Mouse (Mus musculus): ENCODE data around the gene Pou4f1. TPM values are rescaled to one million over a fixed set of nuclear protein-coding genes. Genes with fewer than 3 reads are reported as not detected.
"Not testable (repeated sequence)": the region's sequence is repeated elsewhere in the genome, so short reads cannot be mapped to it uniquely, and the experiment has no call there.

Gene Pou4f1
- under 1 TPM in 3 of 26 experiments, not detected in 23; 0.13 to 0.31 (median 0.16) TPM for total RNA-seq (2018; cell fraction: chromatin; rRNA removed)
- total RNA-seq (2018; cell fraction: cytosol; rRNA removed) = under 1 TPM in 2 of 26 experiments, not detected in 24; 0.07 to 0.17 TPM
- under 1 TPM in 1 of 26 experiments, not detected in 25; 0.20 TPM for total RNA-seq (2018; cell fraction: nucleus; rRNA removed)
- polyA plus RNA-seq (2018) = not detected in 3 replicates

GRCm38 (mm10) chr14:104467966-104468622 is at the start of gene Pou4f1:
Gene Pou4f1 (minus strand): TSS chr14:104467999.
- Histone ChIP-seq H3K79me2 (ENCODE audit: inconsistent target) (no peaks in the 10 kb centered on the region), H3K36me3 (ENCODE audit: inconsistent target) (no peaks in the 10 kb centered on the region), H3K4me3 (ENCODE audit: inconsistent target) (no peak within 1 kb of the TSS), H3K27ac (no peak within 1 kb of the TSS)
- WGBS (ENCODE audit: missing documents) = 2% methylated on average over 52 of the region's 62 CpGs

GRCm38 (mm10) chr14:104511664-104512063 is 43.9 kb upstream of the Pou4f1 start:
- 88% methylated on average over 1 of the region's 1 CpGs for WGBS (ENCODE audit: missing documents)
- H3K79me2 ChIP-seq (ENCODE audit: inconsistent target) = peaks cover 59% of the 10 kb centered on the region
- H3K4me3 ChIP-seq (ENCODE audit: inconsistent target) = no peak overlapping the region
- no peak overlapping the region for H3K27ac ChIP-seq
- no peaks in the 10 kb centered on the region; the same call in 1 of the 2 replicates for H3K36me3 ChIP-seq (ENCODE audit: inconsistent target)

GRCm38 (mm10) chr14:104502761-104503160 is 35.0 kb upstream of the Pou4f1 start:
- WGBS (ENCODE audit: missing documents) = 95% methylated on average over 3 of the region's 3 CpGs
- H3K36me3 ChIP-seq (ENCODE audit: inconsistent target) = peaks cover 17% of the 10 kb centered on the region; the same call in 1 of the 2 replicates
- H3K27ac ChIP-seq; H3K79me2 ChIP-seq (ENCODE audit: inconsistent target); H3K4me3 ChIP-seq (ENCODE audit: inconsistent target): not testable (repeated sequence)

- H3K4me3 ChIP-seq (ENCODE audit: inconsistent target) = no peak overlapping the region
- no peak overlapping the region for H3K27ac ChIP-seq
- WGBS (ENCODE audit: missing documents) = 95% methylated on average over 8 of the region's 8 CpGs
- H3K79me2 ChIP-seq (ENCODE audit: inconsistent target) = no peaks in the 10 kb centered on the region
- H3K36me3 ChIP-seq (ENCODE audit: inconsistent target) = peaks cover 7% of the 10 kb centered on the region; the same call in 1 of the 2 replicates
These were observed 12.0 kb upstream of the Pou4f1 start for GRCm38 (mm10) chr14:104479751-104480150.

- H3K27ac ChIP-seq = no peak overlapping the region
- no peaks in the 10 kb centered on the region for H3K79me2 ChIP-seq (ENCODE audit: inconsistent target)
- 96% methylated on average over 5 of the region's 5 CpGs for WGBS (ENCODE audit: missing documents)
- H3K36me3 ChIP-seq (ENCODE audit: inconsistent target) = peaks cover 7% of the 10 kb centered on the region; the same call in 1 of the 2 replicates
- no peak overlapping the region for H3K4me3 ChIP-seq (ENCODE audit: inconsistent target)
These were observed 10.8 kb upstream of the Pou4f1 start for GRCm38 (mm10) chr14:104478593-104478992.

GRCm38 (mm10) chr14:104477616-104478015 is 9.8 kb upstream of the Pou4f1 start:
- WGBS (ENCODE audit: missing documents) = 95% methylated on average over 8 of the region's 8 CpGs
- H3K36me3 ChIP-seq (ENCODE audit: inconsistent target) = peaks cover 7% of the 10 kb centered on the region; the same call in 1 of the 2 replicates
- no peaks in the 10 kb centered on the region for H3K79me2 ChIP-seq (ENCODE audit: inconsistent target)
- no peak overlapping the region for H3K27ac ChIP-seq
- no peak overlapping the region for H3K4me3 ChIP-seq (ENCODE audit: inconsistent target)

- 100% methylated on average over 1 of the region's 1 CpGs for WGBS (ENCODE audit: missing documents)
- Histone ChIP-seq H3K4me3 (ENCODE audit: inconsistent target) (no peak overlapping the region), H3K79me2 (ENCODE audit: inconsistent target) (no peaks in the 10 kb centered on the region)
These were observed 7.6 kb upstream of the Pou4f1 start for GRCm38 (mm10) chr14:104475438-104475837.

GRCm38 (mm10) chr14:104468623-104468970 is 798 bp upstream of the Pou4f1 start:
- no peak overlapping the region for H3K4me3 ChIP-seq (ENCODE audit: inconsistent target)
- H3K27ac ChIP-seq = no peak overlapping the region
- no peaks in the 10 kb centered on the region for H3K79me2 ChIP-seq (ENCODE audit: inconsistent target)
- no peaks in the 10 kb centered on the region for H3K36me3 ChIP-seq (ENCODE audit: inconsistent target)
- 10% methylated on average over 6 of the region's 6 CpGs for WGBS (ENCODE audit: missing documents)

More at GRCm38 (mm10) chr14:104475438-104475837, 7.6 kb upstream of the Pou4f1 start:
- Histone ChIP-seq H3K27ac (no peak overlapping the region), H3K36me3 (ENCODE audit: inconsistent target) (peaks cover 7% of the 10 kb centered on the region; the same call in 1 of the 2 replicates)

- Histone ChIP-seq H3K36me3 (ENCODE audit: inconsistent target) (no peaks in the 10 kb centered on the region), H3K4me3 (ENCODE audit: inconsistent target) (no peak overlapping the region), H3K27ac (no peak overlapping the region), H3K79me2 (ENCODE audit: inconsistent target) (no peaks in the 10 kb centered on the region)
- WGBS (ENCODE audit: missing documents) = 1% methylated on average over 100 of the region's 101 CpGs
These were observed 450 bp downstream of the Pou4f1 start for GRCm38 (mm10) chr14:104467133-104467965.

GRCm38 (mm10) chr14:104466557-104466956 is 1.2 kb downstream of the Pou4f1 start:
- WGBS (ENCODE audit: missing documents) = 4% methylated on average over 39 of the region's 43 CpGs
- H3K36me3 ChIP-seq (ENCODE audit: inconsistent target) = no peaks in the 10 kb centered on the region
- no peaks in the 10 kb centered on the region for H3K79me2 ChIP-seq (ENCODE audit: inconsistent target)
- H3K27ac ChIP-seq = no peak overlapping the region
- H3K4me3 ChIP-seq (ENCODE audit: inconsistent target) = no peak overlapping the region

- 1% methylated on average over 63 of the region's 64 CpGs for WGBS (ENCODE audit: missing documents)
- no peak overlapping the region for H3K4me3 ChIP-seq (ENCODE audit: inconsistent target)
- no peaks in the 10 kb centered on the region for H3K36me3 ChIP-seq (ENCODE audit: inconsistent target)
- H3K79me2 ChIP-seq (ENCODE audit: inconsistent target) = no peaks in the 10 kb centered on the region
- H3K27ac ChIP-seq = no peak overlapping the region
These were observed 2.1 kb downstream of the Pou4f1 start for GRCm38 (mm10) chr14:104465483-104466235.

- 13% methylated on average over 5 of the region's 5 CpGs for WGBS (ENCODE audit: missing documents)
- H3K27ac ChIP-seq = no peak overlapping the region
- no peak overlapping the region for H3K4me3 ChIP-seq (ENCODE audit: inconsistent target)
- H3K36me3 ChIP-seq (ENCODE audit: inconsistent target) = no peaks in the 10 kb centered on the region
- no peaks in the 10 kb centered on the region for H3K79me2 ChIP-seq (ENCODE audit: inconsistent target)
These were observed 3.0 kb downstream of the Pou4f1 start for GRCm38 (mm10) chr14:104464841-104465240.

GRCm38 (mm10) chr14:104463631-104464250 is 4.1 kb downstream of the Pou4f1 start:
- Histone ChIP-seq H3K79me2 (ENCODE audit: inconsistent target) (no peaks in the 10 kb centered on the region), H3K27ac (no peak overlapping the region), H3K36me3 (ENCODE audit: inconsistent target) (no peaks in the 10 kb centered on the region), H3K4me3 (ENCODE audit: inconsistent target) (no peak overlapping the region)
- WGBS (ENCODE audit: missing documents) = 20% methylated on average over 5 of the region's 5 CpGs
